Mouse (Mus musculus): Measurements from ENCODE around the gene Ints1. TPM values are rescaled to one million over a fixed set of nuclear protein-coding genes. Genes with fewer than 3 reads are reported as not detected.

Gene Ints1
- polyA plus RNA-seq, 1 experiment = 40.1 TPM

DNA sequence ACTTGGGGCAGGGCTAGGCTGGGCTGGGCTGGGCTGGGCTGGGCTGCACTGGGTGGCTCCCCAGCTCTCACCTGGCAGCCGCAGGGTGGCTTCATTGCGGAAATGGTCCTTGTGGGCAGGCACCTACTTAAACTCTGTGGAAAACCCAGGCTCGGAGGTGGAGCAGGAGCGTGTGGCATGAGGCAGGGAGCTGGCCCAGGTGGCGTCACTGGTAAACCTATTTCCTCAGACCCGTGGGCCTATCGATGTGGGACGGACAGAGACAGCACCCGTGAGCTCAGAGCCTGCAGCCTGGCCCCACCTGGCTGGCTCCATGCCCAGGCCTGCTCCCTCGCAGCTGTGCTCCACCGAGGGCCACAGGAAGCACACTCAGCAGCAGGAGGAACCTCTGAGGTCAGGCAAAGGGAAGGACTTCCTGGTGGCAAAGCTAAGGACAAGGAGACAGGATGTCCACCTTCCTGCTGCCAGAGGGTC is 42.8 kb downstream of the Ints1 start:
- H3K27ac ChIP-seq (ENCODE audit: insufficient read depth, low read depth, low read length) = peak overlapping the region; percentile 51
- WGBS = 30% methylated on average over 11 of the region's 11 CpGs
- H3K27me3 ChIP-seq (replicated peaks; ENCODE audit: control insufficient read depth, insufficient read depth, low read length) = no peaks in the 10 kb centered on the region
- peak; percentile 80 for DNase-seq
- no peak for TF ChIP-seq POLR2A (IDR thresholded peaks at IDR 0.05; ENCODE audit: low read depth, low read length)
- TF ChIP-seq CTCF (conservative IDR thresholded peaks at IDR 0.05; ENCODE audit: insufficient read depth, insufficient read length, low read depth, low read length) = no peak
- peaks cover 30% of the 10 kb centered on the region for H3K4me1 ChIP-seq (ENCODE audit: control insufficient read depth, insufficient read depth, low read length)
- no peak overlapping the region; the same call in 1 of the 2 replicates for H3K4me3 ChIP-seq (ENCODE audit: insufficient read depth, low read depth, low read length)
- H3K36me3 ChIP-seq (ENCODE audit: control insufficient read depth, insufficient read depth, low read length) = no peaks in the 10 kb centered on the region

DNA sequence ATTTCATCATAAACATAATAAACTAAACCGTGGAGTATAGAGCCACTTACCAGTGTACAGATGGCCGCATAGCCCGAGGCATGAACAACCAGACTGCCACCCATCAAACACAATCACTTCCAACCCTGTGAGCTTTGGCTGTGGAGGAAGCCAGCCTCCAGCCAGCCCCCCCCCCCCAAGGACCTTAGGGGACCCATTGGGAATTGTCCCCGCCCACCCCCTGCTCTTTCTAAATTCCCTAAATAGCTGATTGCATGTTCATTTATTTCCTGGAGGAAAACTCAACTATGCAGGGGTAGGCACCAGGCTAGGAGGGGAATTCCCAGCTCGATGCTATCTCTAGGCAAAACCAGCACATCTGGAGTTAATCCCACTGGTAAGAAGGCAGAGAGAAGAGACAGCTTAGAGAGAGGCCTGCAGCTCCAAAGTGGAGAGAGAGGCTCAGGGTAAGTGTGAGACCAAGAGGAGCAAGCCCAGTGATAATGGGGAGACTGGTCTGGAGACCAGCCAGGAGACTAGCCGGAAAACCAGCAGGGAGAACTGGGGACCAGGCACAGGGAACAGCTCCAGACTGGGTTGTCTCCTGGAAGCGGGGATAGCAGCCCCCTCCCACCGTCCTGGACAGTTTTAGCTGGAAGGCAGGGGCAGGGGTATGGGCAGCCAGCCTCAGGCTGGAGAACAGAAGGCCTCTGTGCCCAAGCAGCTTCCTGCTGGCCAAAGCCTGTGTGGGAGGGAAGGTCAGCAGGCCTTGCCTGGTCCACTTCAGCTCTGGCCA is 44.6 kb downstream of the Ints1 start:
- H3K36me3 ChIP-seq (ENCODE audit: control insufficient read depth, insufficient read depth, low read length) = no peaks in the 10 kb centered on the region
- TF ChIP-seq CTCF (conservative IDR thresholded peaks at IDR 0.05; ENCODE audit: insufficient read depth, insufficient read length, low read depth, low read length) = no peak
- no peak for TF ChIP-seq POLR2A (IDR thresholded peaks at IDR 0.05; ENCODE audit: low read depth, low read length)
- WGBS = 50% methylated on average over 8 of the region's 8 CpGs
- H3K4me3 ChIP-seq (ENCODE audit: insufficient read depth, low read depth, low read length) = 0 out of 2 replicates have a peak overlapping the region, but pooled peaks have one; percentile 6
- peaks cover 26% of the 10 kb centered on the region for H3K4me1 ChIP-seq (ENCODE audit: control insufficient read depth, insufficient read depth, low read length)
- H3K27ac ChIP-seq (ENCODE audit: insufficient read depth, low read depth, low read length) = peak overlapping the region; percentile 79; the same call in 1 of the 2 replicates
- H3K27me3 ChIP-seq (replicated peaks; ENCODE audit: control insufficient read depth, insufficient read depth, low read length) = no peaks in the 10 kb centered on the region
- DNase-seq = peak; percentile 46

DNA sequence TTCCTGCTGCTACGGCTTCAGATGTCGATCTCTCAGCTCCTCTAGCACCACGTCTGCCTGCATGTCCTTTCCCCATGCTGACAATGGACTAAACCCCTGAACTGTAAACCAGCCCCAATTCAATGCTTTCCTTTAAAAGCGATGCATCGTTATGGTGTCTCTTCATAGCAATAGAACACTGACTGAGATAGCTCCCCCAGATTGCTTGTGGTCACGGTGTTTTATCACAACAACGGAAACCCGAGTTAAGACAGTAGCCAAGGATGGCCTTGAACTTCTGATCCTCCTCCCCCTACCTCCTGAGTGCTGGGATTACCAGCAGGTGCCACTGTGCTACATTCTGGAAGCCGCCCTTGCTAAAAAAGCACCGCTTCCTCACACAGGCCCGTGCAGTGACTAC is 48.2 kb downstream of the Ints1 start:
- TF ChIP-seq POLR2A (IDR thresholded peaks at IDR 0.05; ENCODE audit: low read depth, low read length) = no peak
- H3K36me3 ChIP-seq (ENCODE audit: control insufficient read depth, insufficient read depth, low read length) = no peaks in the 10 kb centered on the region
- DNase-seq = no peak
- H3K4me3 ChIP-seq (ENCODE audit: insufficient read depth, low read depth, low read length) = no peak overlapping the region
- no peaks in the 10 kb centered on the region for H3K27me3 ChIP-seq (replicated peaks; ENCODE audit: control insufficient read depth, insufficient read depth, low read length)
- WGBS = 84% methylated on average over 11 of the region's 11 CpGs
- peaks cover 17% of the 10 kb centered on the region for H3K4me1 ChIP-seq (ENCODE audit: control insufficient read depth, insufficient read depth, low read length)
- no peak overlapping the region for H3K27ac ChIP-seq (ENCODE audit: insufficient read depth, low read depth, low read length)

DNA sequence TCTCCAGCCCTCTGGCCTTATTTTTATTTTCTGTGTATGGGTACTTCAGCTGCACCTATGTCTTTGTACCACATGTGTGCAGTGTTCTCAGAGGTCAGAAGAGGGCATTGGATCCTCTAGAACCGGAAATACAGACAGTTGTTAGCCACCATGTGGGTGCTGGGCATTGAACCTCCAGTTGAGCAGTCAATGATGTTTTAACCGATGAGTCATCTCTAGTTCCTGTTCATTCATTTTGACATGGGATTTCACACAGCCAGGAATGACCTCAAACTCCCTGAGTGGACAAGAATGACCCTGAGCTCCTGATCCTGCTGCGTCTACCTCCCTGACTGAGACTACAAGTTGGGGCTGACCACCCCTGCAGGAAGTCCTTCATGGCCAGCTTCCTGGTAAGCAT is 49.3 kb downstream of the Ints1 start:
- Histone ChIP-seq H3K27me3 (replicated peaks; ENCODE audit: control insufficient read depth, insufficient read depth, low read length) (no peaks in the 10 kb centered on the region), H3K36me3 (ENCODE audit: control insufficient read depth, insufficient read depth, low read length) (no peaks in the 10 kb centered on the region), H3K27ac (ENCODE audit: insufficient read depth, low read depth, low read length) (no peak overlapping the region), H3K4me3 (ENCODE audit: insufficient read depth, low read depth, low read length) (no peak overlapping the region), H3K4me1 (ENCODE audit: control insufficient read depth, insufficient read depth, low read length) (peaks cover 15% of the 10 kb centered on the region)
- no peak for DNase-seq
- TF ChIP-seq POLR2A (IDR thresholded peaks at IDR 0.05; ENCODE audit: low read depth, low read length) (no peak), CTCF (conservative IDR thresholded peaks at IDR 0.05; ENCODE audit: insufficient read depth, insufficient read length, low read depth, low read length) (no peak)
- 76% methylated on average over 3 of the region's 3 CpGs for WGBS

DNA sequence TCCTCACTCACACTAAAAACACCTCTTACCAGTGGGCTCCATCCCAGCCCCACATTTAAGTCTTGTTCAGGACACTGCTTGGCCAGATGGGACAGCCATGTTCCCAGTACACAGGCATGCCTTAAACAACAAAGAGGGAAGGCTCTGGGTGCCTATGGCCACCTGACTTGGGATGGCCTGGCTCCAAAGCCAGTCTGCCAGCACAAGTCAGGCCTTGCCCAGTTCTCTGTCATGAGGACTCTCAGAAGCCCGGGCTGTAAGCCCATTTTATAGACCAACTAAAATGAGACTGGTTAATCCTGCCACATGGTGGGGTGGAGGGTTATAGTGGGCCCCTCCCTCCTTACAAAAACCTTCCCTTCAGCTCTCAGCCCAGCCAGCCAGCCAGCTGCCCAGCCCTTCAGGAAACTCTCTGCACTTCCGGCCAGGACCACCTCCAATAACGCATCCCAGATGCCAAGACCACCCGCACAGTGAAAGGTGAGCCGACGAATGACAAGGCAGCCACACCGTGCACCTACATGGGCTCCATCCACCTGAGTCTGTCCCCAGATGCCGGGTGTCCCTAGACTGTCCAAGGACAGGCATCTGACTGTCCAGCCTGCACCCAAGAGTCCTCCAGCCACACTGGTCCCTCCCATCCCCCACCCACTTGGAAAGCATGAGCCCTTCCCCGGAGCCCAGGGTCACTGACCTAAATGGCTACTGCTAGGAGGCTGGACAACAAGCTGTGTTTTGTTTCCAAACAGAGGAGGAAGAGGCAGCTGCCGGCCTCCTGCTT is 50.9 kb downstream of the Ints1 start:
- TF ChIP-seq CTCF (conservative IDR thresholded peaks at IDR 0.05; ENCODE audit: insufficient read depth, insufficient read length, low read depth, low read length) (no peak), POLR2A (IDR thresholded peaks at IDR 0.05; ENCODE audit: low read depth, low read length) (no peak)

DNA sequence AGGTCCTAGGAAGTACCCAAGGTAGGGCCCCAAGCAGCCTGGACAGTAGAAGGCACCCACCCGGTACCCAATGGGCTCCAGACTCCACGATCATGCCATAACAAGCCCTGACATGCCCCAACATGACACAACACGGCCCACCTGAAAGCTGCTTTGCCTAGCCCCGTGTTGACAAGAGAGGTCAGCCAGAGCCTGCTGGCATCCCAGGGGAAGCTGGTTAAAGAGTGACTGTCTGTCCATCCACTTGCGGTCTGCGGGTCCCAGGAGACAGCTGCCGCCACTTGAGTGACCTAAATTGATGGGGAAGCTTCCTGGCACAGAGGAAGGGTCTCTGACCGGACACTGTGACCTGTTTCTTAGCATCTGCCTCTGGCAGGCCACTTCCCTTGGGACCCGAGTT is 52.4 kb downstream of the Ints1 start:
- DNase-seq = peak; percentile 70
- no peak overlapping the region for H3K4me3 ChIP-seq (ENCODE audit: insufficient read depth, low read depth, low read length)
- no peak overlapping the region for H3K27ac ChIP-seq (ENCODE audit: insufficient read depth, low read depth, low read length)
- H3K27me3 ChIP-seq (replicated peaks; ENCODE audit: control insufficient read depth, insufficient read depth, low read length) = no peaks in the 10 kb centered on the region
- no peaks in the 10 kb centered on the region for H3K36me3 ChIP-seq (ENCODE audit: control insufficient read depth, insufficient read depth, low read length)
- H3K4me1 ChIP-seq (ENCODE audit: control insufficient read depth, insufficient read depth, low read length) = peaks cover 6% of the 10 kb centered on the region
- TF ChIP-seq POLR2A (IDR thresholded peaks at IDR 0.05; ENCODE audit: low read depth, low read length) = no peak
- TF ChIP-seq CTCF (conservative IDR thresholded peaks at IDR 0.05; ENCODE audit: insufficient read depth, insufficient read length, low read depth, low read length) = no peak
- 50% methylated on average over 9 of the region's 9 CpGs for WGBS

More for the DNA sequence above, 50.9 kb downstream of the Ints1 start:
- Histone ChIP-seq H3K4me1 (ENCODE audit: control insufficient read depth, insufficient read depth, low read length) (peaks cover 6% of the 10 kb centered on the region), H3K27me3 (replicated peaks; ENCODE audit: control insufficient read depth, insufficient read depth, low read length) (no peaks in the 10 kb centered on the region), H3K27ac (ENCODE audit: insufficient read depth, low read depth, low read length) (peak overlapping the region; percentile 34; the same call in 1 of the 2 replicates), H3K36me3 (ENCODE audit: control insufficient read depth, insufficient read depth, low read length) (no peaks in the 10 kb centered on the region), H3K4me3 (ENCODE audit: insufficient read depth, low read depth, low read length) (no peak overlapping the region)
- DNase-seq = peak; percentile 54
- 34% methylated on average over 10 of the region's 10 CpGs for WGBS

DNA sequence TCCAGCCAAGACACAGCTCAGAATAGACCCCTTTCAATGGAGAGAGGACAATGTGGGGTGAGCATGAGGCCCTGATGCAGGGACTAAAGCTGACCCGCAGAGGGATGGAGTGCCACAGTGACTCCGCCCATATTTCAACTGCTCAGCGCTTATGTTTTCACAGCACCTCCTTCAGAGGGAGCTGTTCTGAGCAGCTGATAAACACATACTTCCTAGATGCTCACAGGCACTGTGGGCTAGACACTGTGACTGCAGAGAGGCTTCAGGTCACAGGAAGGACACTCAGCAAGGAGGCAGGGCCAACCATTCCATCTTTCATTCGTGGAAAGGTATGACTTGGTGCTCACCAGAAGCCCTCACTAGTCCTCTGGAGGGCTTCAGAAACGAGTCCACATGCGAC is 52.8 kb downstream of the Ints1 start:
- WGBS = 67% methylated on average over 6 of the region's 6 CpGs
- Histone ChIP-seq H3K27me3 (replicated peaks; ENCODE audit: control insufficient read depth, insufficient read depth, low read length) (no peaks in the 10 kb centered on the region), H3K4me1 (ENCODE audit: control insufficient read depth, insufficient read depth, low read length) (peaks cover 6% of the 10 kb centered on the region), H3K27ac (ENCODE audit: insufficient read depth, low read depth, low read length) (no peak overlapping the region), H3K36me3 (ENCODE audit: control insufficient read depth, insufficient read depth, low read length) (no peaks in the 10 kb centered on the region), H3K4me3 (ENCODE audit: insufficient read depth, low read depth, low read length) (no peak overlapping the region)
- no peak for DNase-seq
- no peak for TF ChIP-seq POLR2A (IDR thresholded peaks at IDR 0.05; ENCODE audit: low read depth, low read length)
- no peak for TF ChIP-seq CTCF (conservative IDR thresholded peaks at IDR 0.05; ENCODE audit: insufficient read depth, insufficient read length, low read depth, low read length)
